Mouse (Mus musculus) heart, embryonic 14.5 days (tissue): ENCODE data around the gene Cox4i1. TPM values are rescaled to one million over a fixed set of nuclear protein-coding genes. Genes with fewer than 3 reads are reported as not detected.

ENCODE experiments used
- ATAC-seq: fragments of 200-750 bp; cut with Nextera tagmentation; 2 replicates; pipeline ENCODE4 v1.8.0; 2017; ENCODE audit warnings: low read depth, moderate TSS enrichment; ENCODE audit not compliant: insufficient number of reproducible peaks, insufficient read depth, low FRiP score
- H3K27ac ChIP-seq, 2 experiments: fragments of 200-500 bp in 1 of 2; fragments of 300-500 bp in 1 of 2; sonication (generic) in 1 of 2; replicated peaks in 1 of 2; 2 replicates each; pipeline ENCODE4 v1.5.1; 2012 to 2014; ENCODE audit warnings: low read depth in 2 of 2, low read length in 2 of 2, control low read depth in 1 of 2, mild to moderate bottlenecking in 1 of 2, mixed read lengths in 1 of 2; ENCODE audit not compliant: control insufficient read depth in 1 of 2, insufficient read depth in 1 of 2
- H3K27me3 ChIP-seq: fragments of 300-500 bp; sonication (generic); 2 replicates; pipeline ENCODE4 v1.6.1; 2014; ENCODE audit warnings: mild to moderate bottlenecking, low read length, control low read depth; ENCODE audit not compliant: control insufficient read depth, insufficient read depth
- H3K36me3 ChIP-seq: fragments of 300-500 bp; sonication (generic); 2 replicates; pipeline ENCODE4 v1.6.1; 2014; ENCODE audit warnings: mild to moderate bottlenecking, control low read depth, low read length, mixed read lengths; ENCODE audit not compliant: control insufficient read depth, insufficient read depth
- H3K4me1 ChIP-seq, 2 experiments: fragments of 200-500 bp in 1 of 2; fragments of 300-500 bp in 1 of 2; sonication (generic) in 1 of 2; 2 replicates each; pipeline ENCODE4 v1.6.1; 2012 to 2014; ENCODE audit warnings: low read length in 2 of 2, control low read depth in 1 of 2, mixed read lengths in 1 of 2; ENCODE audit not compliant: control insufficient read depth in 2 of 2, insufficient read depth in 2 of 2
- H3K4me2 ChIP-seq: fragments of 300-500 bp; sonication (generic); 2 replicates; pipeline ENCODE4 v1.6.1; 2014; ENCODE audit warnings: mild to moderate bottlenecking, low read length
- H3K4me3 ChIP-seq, 2 experiments: fragments of 200-500 bp in 1 of 2; fragments of 300-500 bp in 1 of 2; sonication (generic) in 1 of 2; 2 replicates each; pipeline ENCODE4 v1.5.1; 2012 to 2014; ENCODE audit warnings: low read length in 2 of 2, mild to moderate bottlenecking in 2 of 2, control low read depth in 1 of 2, low read depth in 1 of 2, moderate library complexity in 1 of 2; ENCODE audit not compliant: control insufficient read depth in 1 of 2, insufficient read depth in 1 of 2
- H3K9ac ChIP-seq: fragments of 300-500 bp; sonication (generic); 2 replicates; pipeline ENCODE4 v1.6.1; 2014; ENCODE audit warnings: mild to moderate bottlenecking, low read length
- H3K9me3 ChIP-seq: fragments of 300-500 bp; sonication (generic); 2 replicates; pipeline ENCODE4 v1.6.1; 2016; ENCODE audit warnings: low read length, control low read depth; ENCODE audit not compliant: control insufficient read depth
- WGBS: fragments of 180-500 bp; shearing (Covaris S2); extraction: QIAGEN DNeasy Blood & Tissue Kit; methylation state at CpG from one replicate; pipeline ENCODE4 v1.1.7; 2014; 5-methylcytosine and 5-hydroxymethylcytosine counted together
- polyA plus RNA-seq: library from polyadenylated mRNA; unstranded; fragments of >200 nt; fragmentation: Nextera tagmentation; extraction: Ambion mirVana; gene quantifications from 2 replicates; pipeline ENCODE4 v1.2.1, GENCODE M21; 2014

Cox4i1 gene
- polyA plus RNA-seq, 1 experiment from 2014 or later: 2,402 TPM

GRCm38 (mm10) chr8:120665726-120666455, 2.1 kb upstream of the Cox4i1 start:
- Histone ChIP-seq H3K4me2 (peak overlapping the region; percentile 92), H3K4me3 (peak overlapping the region in 1 of 2 experiments; percentile 97; a peak in 1 of 4 replicates), H3K27ac (no peak overlapping the region), H3K4me1 (peaks cover 11 to 38% of the 10 kb centered on the region in 2 experiments), H3K27me3 (no peaks in the 10 kb centered on the region), H3K9me3 (no peaks in the 10 kb centered on the region), H3K9ac (peak overlapping the region; percentile 97), H3K36me3 (peaks cover 28% of the 10 kb centered on the region)
- no peak for ATAC-seq
- 59% methylated on average over 3 of the region's 3 CpGs for WGBS

DNA sequence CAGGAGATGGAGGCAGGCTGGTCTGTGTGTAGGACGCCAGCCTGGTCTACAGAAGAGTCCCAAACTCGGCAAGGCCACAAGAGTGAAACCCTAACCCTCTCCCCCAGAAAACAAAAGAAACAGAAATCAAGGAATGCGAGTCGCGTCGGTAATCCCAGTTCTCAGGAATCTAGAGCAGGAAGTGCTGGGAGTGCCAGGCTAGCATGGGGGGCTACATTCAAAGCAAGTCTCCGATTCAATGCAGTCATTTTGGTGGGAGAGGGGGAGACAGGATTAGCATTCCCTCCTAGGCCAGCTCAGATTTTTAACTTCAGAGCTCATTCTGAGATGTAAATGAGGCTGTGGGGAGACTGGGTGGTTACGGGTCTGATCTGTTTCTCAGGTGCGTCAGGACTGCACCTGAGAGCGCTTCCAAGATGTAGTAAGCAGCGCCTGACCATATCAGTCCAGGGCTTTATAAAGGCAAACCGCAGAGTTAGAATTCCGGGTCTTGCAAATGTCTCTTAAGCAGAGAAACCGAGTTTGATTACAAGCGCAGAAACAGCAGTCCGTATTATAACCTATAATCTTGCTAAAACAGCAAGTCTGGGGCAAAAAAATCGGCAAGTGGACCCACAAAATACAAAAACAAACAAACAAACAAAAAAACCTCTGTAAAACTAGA, 1.1 kb upstream of the Cox4i1 start:
- peak overlapping the region; percentile 97 for H3K9ac ChIP-seq
- peak overlapping the region; percentile 56 to 97 for H3K4me3 ChIP-seq
- H3K9me3 ChIP-seq: no peaks in the 10 kb centered on the region
- 6% methylated on average over 17 of the region's 17 CpGs for WGBS
- H3K27me3 ChIP-seq: no peaks in the 10 kb centered on the region
- ATAC-seq: no peak
- peak overlapping the region in 1 of 2 experiments; percentile 85; a peak in 2 of 4 replicates for H3K27ac ChIP-seq
- peaks cover 11 to 41% of the 10 kb centered on the region in 2 experiments for H3K4me1 ChIP-seq
- peaks cover 39% of the 10 kb centered on the region for H3K36me3 ChIP-seq
- peak overlapping the region; percentile 92 for H3K4me2 ChIP-seq

- Histone ChIP-seq H3K27ac (peak within 1 kb of the TSS; percentile 73 to 91), H3K9me3 (no peaks in the 10 kb centered on the region), H3K9ac (peak within 1 kb of the TSS; percentile 97), H3K4me3 (peak within 1 kb of the TSS; percentile 93 to 97), H3K36me3 (peaks cover 50% of the 10 kb centered on the region), H3K27me3 (no peaks in the 10 kb centered on the region), H3K4me2 (peak within 1 kb of the TSS; percentile 92), H3K4me1 (peaks cover 11 to 41% of the 10 kb centered on the region in 2 experiments)
- under 1% methylated on average over 51 of the region's 51 CpGs for WGBS
- ATAC-seq: peak; percentile 33
Observed at GRCm38 (mm10) chr8:120668374-120668905, 418 bp downstream of the Cox4i1 start, which contains the start of gene Emc8. TSS of gene Emc8 (minus strand) at chr8:120668573.

- H3K27ac ChIP-seq: no peak overlapping the region
- no peak overlapping the region for H3K9ac ChIP-seq
- H3K36me3 ChIP-seq: peaks cover 61% of the 10 kb centered on the region
- H3K4me2 ChIP-seq: no peak overlapping the region
- no peaks in the 10 kb centered on the region for H3K27me3 ChIP-seq
- no peak for ATAC-seq
- 74% methylated on average over 6 of the region's 6 CpGs for WGBS
- H3K9me3 ChIP-seq: no peaks in the 10 kb centered on the region
- H3K4me3 ChIP-seq: no peak overlapping the region
- H3K4me1 ChIP-seq: peaks cover 3 to 19% of the 10 kb centered on the region in 2 experiments
Observed at GRCm38 (mm10) chr8:120671775-120672174, 3.8 kb downstream of the Cox4i1 start.

GRCm38 (mm10) chr8:120672626-120673229, 4.7 kb downstream of the Cox4i1 start:
- no peak for ATAC-seq
- Histone ChIP-seq H3K9me3 (no peaks in the 10 kb centered on the region), H3K36me3 (peaks cover 68% of the 10 kb centered on the region), H3K9ac (no peak overlapping the region), H3K27me3 (no peaks in the 10 kb centered on the region), H3K4me1 (peaks cover 0 to 14% of the 10 kb centered on the region in 2 experiments; a peak in 2 of 4 replicates), H3K27ac (no peak overlapping the region), H3K4me2 (no peak overlapping the region), H3K4me3 (no peak overlapping the region)
- WGBS: 86% methylated on average over 16 of the region's 16 CpGs

DNA sequence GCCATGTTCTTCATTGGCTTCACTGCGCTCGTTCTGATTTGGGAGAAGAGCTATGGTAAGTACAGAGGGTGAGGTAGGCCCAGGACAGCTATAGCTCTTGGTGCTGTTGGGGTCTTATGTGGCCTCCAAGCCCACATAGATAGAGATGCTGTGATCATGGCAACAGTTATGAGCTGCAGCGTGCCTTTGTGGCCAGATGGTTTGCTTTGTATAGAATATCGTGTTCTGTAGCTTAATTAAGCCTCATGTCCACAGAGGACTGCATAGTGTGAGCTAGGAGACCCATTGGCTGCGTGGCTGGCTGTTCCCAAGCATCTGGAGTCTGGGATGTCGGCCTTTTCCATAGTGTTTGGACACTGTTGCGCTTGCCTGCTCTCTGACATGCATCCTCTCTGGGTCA, 5.3 kb downstream of the Cox4i1 start:
- H3K36me3 ChIP-seq: peaks cover 68% of the 10 kb centered on the region
- WGBS: 91% methylated on average over 7 of the region's 7 CpGs

GRCm38 (mm10) chr8:120675718-120676117, 7.7 kb downstream of the Cox4i1 start:
- H3K36me3 ChIP-seq: peaks cover 54% of the 10 kb centered on the region

More for the DNA sequence above, 5.3 kb downstream of the Cox4i1 start:
- H3K4me2 ChIP-seq: no peak overlapping the region
- H3K27me3 ChIP-seq: no peaks in the 10 kb centered on the region
- H3K27ac ChIP-seq: no peak overlapping the region
- no peak overlapping the region for H3K4me3 ChIP-seq
- H3K4me1 ChIP-seq: peaks cover 0 to 14% of the 10 kb centered on the region in 2 experiments; a peak in 2 of 4 replicates
- H3K9me3 ChIP-seq: no peaks in the 10 kb centered on the region
- H3K9ac ChIP-seq: no peak overlapping the region
- ATAC-seq: no peak

More at GRCm38 (mm10) chr8:120675718-120676117, 7.7 kb downstream of the Cox4i1 start:
- WGBS: 66% methylated on average over 8 of the region's 8 CpGs
- H3K27ac ChIP-seq: no peak overlapping the region
- no peak overlapping the region for H3K4me3 ChIP-seq
- H3K4me1 ChIP-seq: 0 out of 4 replicates have a peak, but pooled peaks cover 0 to 4% of the 10 kb centered on the region in 2 experiments
- no peak overlapping the region for H3K9ac ChIP-seq
- H3K27me3 ChIP-seq: peaks cover 7% of the 10 kb centered on the region
- H3K9me3 ChIP-seq: no peaks in the 10 kb centered on the region
- no peak overlapping the region for H3K4me2 ChIP-seq
- ATAC-seq: no peak
